Mouse (Mus musculus) brain, adult 2 months (tissue): ENCODE measurements around the gene Slc16a13.
A peak's percentile ranks its signal among the peaks of the same experiment; 100 is the strongest.

Source experiments
- DNase-seq: peaks from one replicate; pipeline ENCODE4 v3.0.0; 2011; ENCODE audit warnings: low read depth, low spot score

The Slc16a13 gene

GRCm38 (mm10) chr11:70171847-70172246 is 49.0 kb downstream of the Slc16a13 start:
- peak; percentile 26 for DNase-seq

GRCm38 (mm10) chr11:70171181-70171580 is 49.7 kb downstream of the Slc16a13 start:
- no peak for DNase-seq

- DNase-seq: peak; percentile 39
Measured at GRCm38 (mm10) chr11:70170291-70170690, 50.6 kb downstream of the Slc16a13 start.

DNA sequence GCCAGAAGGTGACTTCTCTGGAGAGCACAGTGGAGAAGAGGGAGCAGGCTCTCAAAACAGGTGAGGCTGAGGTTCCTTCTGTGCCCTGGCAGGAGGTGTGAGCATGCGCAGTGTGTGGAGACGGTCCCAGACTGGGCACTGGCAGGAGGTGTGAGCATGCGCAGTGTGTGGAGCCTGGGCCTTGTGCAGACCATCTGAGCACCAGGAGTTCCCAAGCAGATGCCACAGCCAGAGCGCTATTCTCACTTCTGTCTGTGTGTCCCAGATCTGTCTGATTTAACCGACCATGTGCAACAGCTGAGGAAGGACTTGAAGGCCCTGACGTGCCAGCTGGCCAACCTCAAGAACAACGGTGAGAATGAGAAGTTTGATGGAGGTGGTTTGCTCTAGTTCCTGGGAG is 51.4 kb downstream of the Slc16a13 start:
- peak; percentile 22 for DNase-seq

DNA sequence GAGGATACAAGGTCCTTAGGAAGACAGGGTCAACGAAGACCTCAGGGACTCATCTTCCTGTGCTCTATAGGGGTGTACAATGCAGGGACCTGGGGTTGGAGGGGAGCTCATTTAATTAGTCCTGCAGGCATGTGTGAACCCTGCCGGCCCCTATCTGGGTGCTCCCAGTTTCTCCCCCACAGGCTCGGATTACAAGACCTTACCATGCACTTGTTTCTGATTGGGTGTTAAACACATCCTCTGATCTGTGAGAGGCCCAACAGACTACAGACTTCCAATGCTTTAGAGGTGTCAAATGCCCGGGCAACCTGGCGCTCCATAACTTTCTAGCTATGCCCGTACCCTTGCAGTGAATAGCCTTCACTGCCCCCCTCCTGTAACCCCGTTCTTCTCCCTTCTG is 52.7 kb downstream of the Slc16a13 start:
- no peak for DNase-seq
